Mouse (Mus musculus): ENCODE data around the gene Ankrd55.

- TF ChIP-seq CTCF (IDR thresholded peaks at IDR 0.05): no peak
- no peak for TF ChIP-seq EP300 (IDR thresholded peaks at IDR 0.05; ENCODE audit: insufficient read depth, low read depth, low read length)
- no peak for TF ChIP-seq POLR2A (IDR thresholded peaks at IDR 0.05; ENCODE audit: insufficient read depth, low read depth, low read length)
Observed at GRCm38 (mm10) chr13:112385040-112385439, 96.8 kb downstream of the Ankrd55 start.
